Mouse (Mus musculus) MEL (cell line): ENCODE measurements around the gene Cga. TPM values are rescaled to one million over a fixed set of nuclear protein-coding genes. Genes with fewer than 3 reads are reported as not detected.

Experiments
- DNase-seq: peaks from one replicate; pipeline ENCODE4 v3.0.0; 2011; ENCODE audit warnings: low read depth, low spot score
- H3K27ac ChIP-seq: 2 replicates; pipeline ENCODE4 v1.5.1; 2012; ENCODE audit warnings: low read depth, mild to moderate bottlenecking, control low read depth, low read length, moderate library complexity; ENCODE audit not compliant: control insufficient read depth
- H3K27me3 ChIP-seq, 2 experiments: fragments of 150-350 bp in 1 of 2; sonication (generic) in 1 of 2; 2 replicates each; pipeline ENCODE4 v1.6.1; 2012; ENCODE audit warnings: low read length in 2 of 2, mild to moderate bottlenecking in 2 of 2, improper control_type of control experiment in 1 of 2, moderate library complexity in 1 of 2; ENCODE audit not compliant: insufficient read depth in 2 of 2, control insufficient read depth in 1 of 2
- H3K36me3 ChIP-seq, 2 experiments: 2 replicates each; pipeline ENCODE4 v1.6.1; 2012 to 2014; ENCODE audit warnings: low read length in 2 of 2, improper control_type of control experiment in 1 of 2, inconsistent platforms in 1 of 2, mild to moderate bottlenecking in 1 of 2; ENCODE audit not compliant: insufficient read depth in 2 of 2, control insufficient read depth in 1 of 2
- H3K4me1 ChIP-seq, 2 experiments: fragments of 150-350 bp in 1 of 2; sonication (generic) in 1 of 2; 2 replicates each; pipeline ENCODE4 v1.6.1; 2012; ENCODE audit warnings: low read length in 2 of 2, improper control_type of control experiment in 1 of 2, mild to moderate bottlenecking in 1 of 2; ENCODE audit not compliant: insufficient read depth in 2 of 2, control insufficient read depth in 1 of 2
- H3K4me3 ChIP-seq, 2 experiments: fragments of 150-350 bp in 1 of 2; sonication (generic) in 1 of 2; 2 replicates each; pipeline ENCODE4 v1.5.1; 2012; ENCODE audit warnings: low read depth in 2 of 2, low read length in 2 of 2, mild to moderate bottlenecking in 2 of 2, moderate library complexity in 2 of 2, control low read depth in 1 of 2, improper control_type of control experiment in 1 of 2; ENCODE audit not compliant: control insufficient read depth in 1 of 2, insufficient read depth in 1 of 2
- H3K79me2 ChIP-seq: 2 replicates; pipeline ENCODE4 v1.6.1; 2012; ENCODE audit warnings: mild to moderate bottlenecking, low read length, moderate library complexity; ENCODE audit not compliant: control insufficient read depth, poor library complexity, insufficient read depth
- H3K9ac ChIP-seq: 2 replicates; pipeline ENCODE4 v1.6.1; 2012; ENCODE audit warnings: low read depth, mild to moderate bottlenecking, control low read depth, low read length, moderate library complexity; ENCODE audit not compliant: control insufficient read depth, poor library complexity, severe bottlenecking
- H3K9me3 ChIP-seq: fragments of 150-350 bp; sonication (generic); replicated peaks from 2 replicates; pipeline ENCODE4 v1.6.1; 2012; ENCODE audit warnings: mild to moderate bottlenecking, low read length, improper control_type of control experiment, moderate library complexity; ENCODE audit not compliant: insufficient read depth
- CHD1 ChIP-seq: IDR thresholded peaks from 2 replicates; pipeline ENCODE4 v1.6.1; 2012; ENCODE audit warnings: low read depth, mild to moderate bottlenecking, inconsistent platforms, low read length, improper control_type of control experiment
- ELF1 ChIP-seq: IDR thresholded peaks from 2 replicates; pipeline ENCODE4 v1.6.1; 2014; ENCODE audit warnings: low read depth, mild to moderate bottlenecking, inconsistent platforms, low read length, improper control_type of control experiment, moderate library complexity
- EP300 ChIP-seq, 2 experiments: IDR thresholded peaks; 2 replicates each; pipeline ENCODE4 v1.6.1; 2011; ENCODE audit warnings: improper control_type of control experiment in 2 of 2, low read length in 2 of 2, low read depth in 1 of 2, mild to moderate bottlenecking in 1 of 2
- ETS1 ChIP-seq: IDR thresholded peaks from 2 replicates; pipeline ENCODE4 v1.6.1; 2012; ENCODE audit warnings: low read depth, mild to moderate bottlenecking, inconsistent platforms, low read length, improper control_type of control experiment, moderate library complexity
- GATA1 ChIP-seq: IDR thresholded peaks from 2 replicates; pipeline ENCODE4 v1.6.1; 2011; ENCODE audit warnings: low read depth, low read length, improper control_type of control experiment
- HCFC1 ChIP-seq: IDR thresholded peaks from 2 replicates; pipeline ENCODE4 v1.6.1; 2012; ENCODE audit warnings: low read depth, mild to moderate bottlenecking, inconsistent platforms, low read length, improper control_type of control experiment, moderate library complexity
- MAZ ChIP-seq: IDR thresholded peaks from 2 replicates; pipeline ENCODE4 v1.6.1; 2012; ENCODE audit warnings: low read depth, mild to moderate bottlenecking, inconsistent platforms, low read length, improper control_type of control experiment
- MEF2A ChIP-seq: IDR thresholded peaks from 2 replicates; pipeline ENCODE4 v1.6.1; 2014; ENCODE audit warnings: low read depth, mild to moderate bottlenecking, inconsistent platforms, low read length, improper control_type of control experiment; ENCODE audit not compliant: poor library complexity, insufficient replicate concordance, severe bottlenecking; ENCODE audit errors: extremely low read depth
- NELFE ChIP-seq: IDR thresholded peaks from 2 replicates; pipeline ENCODE4 v1.6.1; 2011; ENCODE audit warnings: low read depth, low read length, improper control_type of control experiment
- POLR2AphosphoS2 ChIP-seq: IDR thresholded peaks from 2 replicates; pipeline ENCODE4 v1.6.1; 2011; ENCODE audit warnings: low read length, improper control_type of control experiment
- RCOR1 ChIP-seq: IDR thresholded peaks from 2 replicates; pipeline ENCODE4 v1.6.1; 2012; ENCODE audit warnings: low read depth, mild to moderate bottlenecking, inconsistent platforms, low read length, improper control_type of control experiment
- ZC3H11A ChIP-seq: IDR thresholded peaks from 2 replicates; pipeline ENCODE4 v1.6.1; 2012; ENCODE audit warnings: low read depth, mild to moderate bottlenecking, inconsistent platforms, low read length, improper control_type of control experiment
- ZKSCAN1 ChIP-seq: IDR thresholded peaks from 2 replicates; pipeline ENCODE4 v1.6.1; 2012; ENCODE audit warnings: low read depth, mild to moderate bottlenecking, inconsistent platforms, low read length, improper control_type of control experiment, moderate library complexity
- ZNF384 ChIP-seq: IDR thresholded peaks from 2 replicates; pipeline ENCODE4 v1.6.1; 2012; ENCODE audit warnings: low read depth, mild to moderate bottlenecking, inconsistent platforms, low read length, improper control_type of control experiment
- polyA plus RNA-seq, 2 experiments: library from polyadenylated mRNA; stranded (reverse) in 1 of 2; unstranded in 1 of 2; fragments of >175 nt in 1 of 2; fragments of >200 nt in 1 of 2; gene quantifications; 2 replicates each; pipeline versions ENCODE4 v1.2.1 to v1.2.4; 2012; ENCODE audit warnings: low replicate concordance in 2 of 2, low read depth in 1 of 2; ENCODE audit not compliant: insufficient read length in 2 of 2, insufficient read depth in 1 of 2, missing spikeins in 1 of 2
- total RNA-seq: library from RNA; depleted of rRNA; stranded (reverse); fragments of 300-350 nt; gene quantifications from 2 replicates; pipeline ENCODE4 v1.2.3, GENCODE M21; 2012

Gene Cga
- total and polyA plus RNA-seq, 3 experiments = not detected

GRCm38 (mm10) chr4:34861438-34861837, 32.1 kb upstream of the Cga start:
- Histone ChIP-seq H3K4me3 (no peak overlapping the region), H3K27me3 (no peaks in the 10 kb centered on the region), H3K4me1 (peaks cover 0 to 4% of the 10 kb centered on the region in 2 experiments; a peak in 2 of 4 replicates), H3K27ac (no peak overlapping the region), H3K9me3 (no peaks in the 10 kb centered on the region)
- DNase-seq = no peak
- TF ChIP-seq HCFC1 = no peak
- no peak for TF ChIP-seq ELF1
- TF ChIP-seq ETS1 = no peak
- no peak for TF ChIP-seq POLR2AphosphoS2
- no peak for TF ChIP-seq EP300 (IDR thresholded peaks at IDR 0.05; ENCODE audit: low read depth in 1 of 2, low read length in 2 of 2)
- no peak for TF ChIP-seq MEF2A
- TF ChIP-seq MAZ = no peak
- TF ChIP-seq, all 39 proteins: peak for 0
- Histone ChIP-seq H3K79me2 (peaks cover 46% of the 10 kb centered on the region), H3K9ac (no peak overlapping the region), H3K36me3 (peaks cover 2 to 4% of the 10 kb centered on the region in 2 experiments; a peak in 3 of 4 replicates)

- DNase-seq = peak; percentile 27
- TF ChIP-seq ZC3H11A = no peak
- peak; percentile 94 for TF ChIP-seq RCOR1
- peak in 1 of 2 experiments; percentile 19; a peak in 1 of 4 replicates for TF ChIP-seq EP300 (IDR thresholded peaks at IDR 0.05; ENCODE audit: low read depth in 1 of 2, low read length in 2 of 2)
- no peak for TF ChIP-seq CHD1
- 0 out of 2 replicates have a peak, but pooled peaks have one; percentile 15 for TF ChIP-seq GATA1
- no peak for TF ChIP-seq NELFE
- Histone ChIP-seq H3K9ac (no peak overlapping the region), H3K36me3 (peaks cover 4 to 14% of the 10 kb centered on the region in 2 experiments), H3K27me3 (no peaks in the 10 kb centered on the region), H3K4me3 (no peak overlapping the region), H3K79me2 (peaks cover 68% of the 10 kb centered on the region), H3K4me1 (peaks cover 3 to 8% of the 10 kb centered on the region in 2 experiments; a peak in 1 of 4 replicates), H3K27ac (no peak overlapping the region), H3K9me3 (no peaks in the 10 kb centered on the region)
These were observed 23.8 kb upstream of the Cga start for GRCm38 (mm10) chr4:34869813-34870212.

DNA sequence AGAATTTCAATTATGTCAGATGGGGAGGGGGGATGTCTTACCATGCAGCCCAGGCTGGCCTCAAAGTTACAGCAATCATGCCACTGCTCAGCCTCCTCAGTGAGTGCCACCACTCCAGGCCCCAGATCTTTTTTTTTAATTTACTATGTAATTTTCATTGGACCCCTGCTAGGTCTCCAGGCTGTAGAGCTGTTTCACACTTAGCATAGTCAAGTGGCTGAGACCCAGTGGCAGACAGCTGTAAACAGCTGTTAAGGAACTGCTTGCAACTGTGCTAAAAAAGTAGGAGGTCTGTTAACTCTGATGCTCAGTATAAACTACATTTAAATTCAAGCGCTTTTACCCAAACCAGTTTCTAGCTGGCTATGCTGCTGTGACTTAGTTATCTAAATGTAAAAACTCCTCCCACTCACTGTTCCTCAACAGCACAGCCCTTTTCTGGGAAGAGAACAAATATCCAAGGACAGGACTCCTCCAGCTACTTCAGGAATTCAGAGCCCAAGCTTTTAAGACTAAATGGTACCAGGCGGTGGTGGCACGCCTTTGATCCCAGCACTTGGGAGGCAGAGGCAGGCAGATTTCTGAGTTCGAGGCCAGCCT, 20.6 kb upstream of the Cga start:
- Histone ChIP-seq H3K79me2 (peaks cover 69% of the 10 kb centered on the region), H3K27me3 (no peaks in the 10 kb centered on the region), H3K9ac (no peak overlapping the region), H3K4me1 (peaks cover 7 to 11% of the 10 kb centered on the region in 2 experiments; a peak in 2 of 4 replicates), H3K9me3 (no peaks in the 10 kb centered on the region), H3K36me3 (peaks cover 5 to 14% of the 10 kb centered on the region in 2 experiments), H3K27ac (no peak overlapping the region), H3K4me3 (no peak overlapping the region)
- no peak for DNase-seq
- TF ChIP-seq ZNF384 (no peak), ZKSCAN1 (no peak)
